Mouse (Mus musculus): ENCODE data around the gene AI837181.

Gene AI837181

GRCm38 (mm10) chr19:5447515-5448353, 22.8 kb downstream of the AI837181 start, which contains the start of gene Fosl1:
Gene Fosl1 (plus strand): TSS chr19:5447547.
- DNase-seq = peak; percentile 74 to 81

GRCm38 (mm10) chr19:5448354-5449150, 23.6 kb downstream of the AI837181 start:
- no peak for DNase-seq

GRCm38 (mm10) chr19:5449673-5450072, 24.7 kb downstream of the AI837181 start:
- DNase-seq = no peak

GRCm38 (mm10) chr19:5451766-5452165, 26.8 kb downstream of the AI837181 start:
- no peak for DNase-seq

GRCm38 (mm10) chr19:5455037-5455436, 30.1 kb downstream of the AI837181 start:
- no peak for DNase-seq

GRCm38 (mm10) chr19:5455568-5455967, 30.6 kb downstream of the AI837181 start:
- no peak for DNase-seq

- no peak for DNase-seq
These were observed 31.4 kb downstream of the AI837181 start for GRCm38 (mm10) chr19:5456241-5456921.

GRCm38 (mm10) chr19:5456922-5457745, 32.2 kb downstream of the AI837181 start:
- peak; percentile 98 to 99 for DNase-seq

- DNase-seq = peak in 1 of 2 experiments; percentile 75
These were observed 33.0 kb downstream of the AI837181 start, which contains the start of gene Ccdc85b for GRCm38 (mm10) chr19:5457746-5458442. Gene Ccdc85b (minus strand): TSS chr19:5457894.

- no peak for DNase-seq
These were observed 34.1 kb downstream of the AI837181 start for GRCm38 (mm10) chr19:5459019-5459418.

- no peak for DNase-seq
These were observed 35.0 kb downstream of the AI837181 start for GRCm38 (mm10) chr19:5459896-5460295.

- DNase-seq = peak; percentile 91 to 94
These were observed 35.5 kb downstream of the AI837181 start, which contains the start of gene Fibp for GRCm38 (mm10) chr19:5460465-5460911. Gene Fibp (plus strand): TSS chr19:5460615.

GRCm38 (mm10) chr19:5461411-5461810, 36.5 kb downstream of the AI837181 start:
- DNase-seq = no peak

GRCm38 (mm10) chr19:5463212-5463611, 38.3 kb downstream of the AI837181 start:
- no peak for DNase-seq

- DNase-seq = peak; percentile 85 to 87
These were observed 39.0 kb downstream of the AI837181 start for GRCm38 (mm10) chr19:5463791-5464562.

- DNase-seq = no peak
These were observed 40.1 kb downstream of the AI837181 start for GRCm38 (mm10) chr19:5465037-5465436.

GRCm38 (mm10) chr19:5466916-5467500, 42.1 kb downstream of the AI837181 start:
- no peak for DNase-seq

- DNase-seq = no peak
These were observed 43.4 kb downstream of the AI837181 start, which contains the start of gene Ctsw for GRCm38 (mm10) chr19:5468374-5468773. Gene Ctsw (minus strand): TSS chr19:5468507.

GRCm38 (mm10) chr19:5471846-5472245, 46.9 kb downstream of the AI837181 start:
- DNase-seq = no peak

GRCm38 (mm10) chr19:5472857-5473256, 47.9 kb downstream of the AI837181 start:
- no peak for DNase-seq
